Mouse (Mus musculus): Measurements from ENCODE around the gene Tctn1.
A peak's percentile ranks its signal among the peaks of the same experiment; 100 is the strongest.

Gene Tctn1

DNA sequence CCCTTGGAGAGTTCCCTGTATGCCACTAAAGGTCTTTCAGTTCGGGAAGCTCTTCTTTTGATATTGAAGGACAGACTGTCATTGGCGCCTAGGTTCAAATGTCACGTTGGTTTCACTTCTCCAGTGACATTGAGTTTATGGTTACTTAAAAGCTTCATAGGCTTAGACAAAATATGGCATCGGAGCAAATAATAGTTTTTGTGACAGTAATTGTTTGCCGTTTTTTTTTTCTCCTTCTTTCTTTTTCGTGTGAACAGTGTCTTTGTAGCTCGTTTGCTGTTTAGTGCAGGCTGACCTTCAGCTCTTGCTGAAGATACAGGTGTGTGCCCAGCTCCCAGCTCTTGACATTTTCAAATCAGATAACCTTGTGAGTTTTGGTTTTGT lies 21.5 kb upstream of the Tctn1 start:
- no peak for DNase-seq (ENCODE audit: low read depth, low spot score)

DNA sequence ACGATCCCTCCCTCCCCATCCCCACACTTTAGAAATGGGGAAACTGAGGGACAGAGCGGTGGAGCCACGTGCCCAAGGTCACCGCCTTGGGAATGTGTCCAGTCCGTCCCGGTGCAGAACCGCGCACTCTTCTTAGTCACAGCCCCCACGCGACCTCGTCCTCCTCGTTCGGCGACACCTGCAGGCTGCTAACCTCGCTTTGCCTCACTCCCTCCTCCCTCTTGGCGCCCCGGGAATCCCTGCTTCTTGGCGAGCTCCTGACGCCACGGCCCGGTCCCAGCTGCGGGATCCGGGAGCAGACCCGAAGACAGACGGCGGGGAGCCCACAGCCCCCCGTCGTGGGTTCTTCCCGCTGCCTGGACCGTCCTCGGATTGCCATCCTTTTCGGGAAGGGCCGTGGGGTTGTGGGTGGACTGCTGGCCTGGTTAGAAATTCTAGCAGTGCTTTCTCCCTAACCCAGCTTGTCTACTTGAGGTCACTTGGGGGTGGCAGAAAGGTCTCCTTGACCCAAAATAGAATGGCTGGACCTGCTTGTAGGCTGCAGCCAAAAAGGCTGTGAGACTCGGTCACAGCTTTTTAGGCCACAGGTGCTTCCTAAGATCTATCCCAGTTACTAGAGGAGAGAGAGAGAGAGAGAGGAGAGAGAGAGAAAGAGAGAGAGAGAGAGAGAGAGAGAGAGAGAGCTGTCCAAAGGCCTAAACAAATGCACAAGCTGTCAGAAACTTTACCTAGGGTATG lies 20.9 kb upstream of the Tctn1 start:
- no peak for DNase-seq (ENCODE audit: low read depth, low spot score)

DNA sequence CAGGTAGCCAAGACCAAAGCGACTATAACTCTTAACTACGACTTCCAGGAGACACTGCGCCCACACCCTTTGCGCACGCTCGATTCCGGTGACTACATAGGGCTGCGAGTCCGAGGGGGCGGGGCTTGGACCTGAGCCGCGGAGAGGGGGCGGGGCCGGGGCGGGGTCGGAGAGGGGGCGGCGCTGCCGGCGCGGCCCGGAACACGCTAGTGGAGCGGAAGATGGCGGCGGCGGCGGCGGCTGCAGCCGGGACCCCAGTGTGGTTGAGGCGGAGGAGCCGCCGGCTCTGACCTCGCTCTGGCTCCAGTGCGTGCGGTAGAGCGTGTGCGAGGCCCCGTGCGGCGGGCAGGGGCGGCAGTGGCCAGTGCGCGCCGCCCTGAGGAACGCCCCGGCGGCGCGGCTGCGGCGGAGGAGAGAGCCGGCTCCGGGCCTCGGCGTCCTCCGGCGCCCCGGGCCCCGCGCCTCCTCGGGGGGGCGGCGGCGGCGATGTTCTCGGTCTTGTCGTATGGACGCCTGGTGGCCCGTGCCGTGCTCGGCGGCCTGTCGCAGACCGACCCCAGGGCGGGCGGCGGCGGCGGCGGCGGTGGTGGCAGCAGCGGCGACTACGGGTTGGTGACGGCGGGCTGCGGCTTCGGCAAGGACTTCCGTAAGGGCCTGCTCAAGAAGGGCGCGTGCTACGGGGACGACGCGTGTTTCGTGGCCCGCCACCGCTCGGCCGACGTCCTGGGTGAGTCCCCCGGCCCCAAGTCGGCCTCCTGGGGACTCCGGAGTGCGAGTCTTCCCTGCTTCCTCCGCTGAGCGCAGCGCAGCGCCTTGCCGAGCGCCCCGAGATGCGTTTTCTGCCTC lies 20.1 kb upstream of the Tctn1 start, which contains the start of gene Pptc7:
Gene Pptc7, plus strand, starts transcription at position 183 of the 846 bp plus-strand sequence.
- DNase-seq (ENCODE audit: low read depth, low spot score), result peak; percentile 94

DNA sequence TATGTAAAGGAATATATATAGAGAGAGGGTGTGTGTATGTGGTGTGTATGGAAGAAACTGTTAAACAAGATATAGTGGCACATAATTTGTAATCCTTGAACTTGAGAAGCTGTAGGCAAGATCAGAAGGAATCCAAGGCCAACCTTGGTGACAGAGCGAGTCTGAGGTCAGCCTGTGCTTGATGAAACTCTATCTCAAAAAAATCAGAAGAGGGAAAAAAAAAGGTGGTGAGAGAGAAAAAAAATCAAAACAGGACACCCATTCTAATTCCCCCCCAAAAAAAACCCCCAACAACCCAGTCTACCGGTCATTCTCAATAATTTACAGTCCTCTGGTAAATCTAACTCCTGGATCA lies 19.5 kb upstream of the Tctn1 start:
- DNase-seq (ENCODE audit: low read depth, low spot score), result no peak

- DNase-seq (ENCODE audit: low read depth, low spot score), result no peak
These were observed 16.7 kb upstream of the Tctn1 start for GRCm38 (mm10) chr5:122280827-122281462.

DNA sequence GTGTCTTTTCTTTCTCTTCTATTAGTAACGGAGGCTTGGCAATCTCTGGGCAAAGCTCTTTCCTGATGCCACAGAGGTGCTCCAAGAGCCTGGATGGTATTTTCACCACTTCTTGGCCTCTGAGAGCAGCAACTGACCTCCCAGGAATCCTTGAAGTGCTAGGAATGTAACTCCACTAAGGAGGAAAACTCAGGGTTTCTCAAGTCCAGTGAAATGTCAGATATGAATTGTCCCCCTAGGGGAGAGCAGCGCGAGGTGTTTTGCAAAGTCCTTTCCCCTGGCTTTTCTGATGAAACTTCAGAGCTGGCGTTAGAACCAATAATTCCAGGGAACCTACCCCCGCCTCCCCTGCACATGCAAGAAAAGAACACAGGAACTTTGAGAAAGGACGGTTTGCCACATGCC lies 16.2 kb upstream of the Tctn1 start:
- no peak for DNase-seq (ENCODE audit: low read depth, low spot score)

DNA sequence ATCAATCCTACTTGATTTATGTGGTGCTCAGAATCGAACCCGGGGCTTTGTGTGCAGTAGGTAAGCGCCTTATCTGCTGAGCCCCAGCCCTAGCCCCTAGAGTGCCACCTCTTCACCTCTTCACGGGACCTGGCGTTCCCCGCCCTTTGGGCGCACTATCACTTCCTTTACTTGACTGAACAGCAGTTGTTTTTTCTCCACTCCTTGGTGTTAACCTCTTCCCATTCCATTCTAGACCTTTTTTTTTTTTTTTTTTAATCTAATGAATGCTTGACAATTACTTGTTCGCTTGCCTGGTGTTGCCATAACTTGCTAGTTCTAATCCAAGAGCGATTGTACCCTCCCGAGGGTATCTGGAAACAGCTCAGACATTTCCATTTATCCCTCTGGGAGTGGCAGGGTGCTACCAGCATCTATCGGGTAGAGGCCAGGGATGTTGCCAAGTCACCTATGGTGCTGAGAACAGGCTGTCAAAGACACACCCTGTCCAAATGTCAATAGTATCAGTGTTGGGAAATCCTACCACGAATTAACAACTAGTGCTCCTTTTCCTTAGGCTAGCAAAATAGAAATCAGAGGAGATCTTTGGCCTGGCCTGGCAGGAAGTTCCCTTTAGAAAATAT lies 15.7 kb upstream of the Tctn1 start:
- DNase-seq (ENCODE audit: low read depth, low spot score), result no peak

DNA sequence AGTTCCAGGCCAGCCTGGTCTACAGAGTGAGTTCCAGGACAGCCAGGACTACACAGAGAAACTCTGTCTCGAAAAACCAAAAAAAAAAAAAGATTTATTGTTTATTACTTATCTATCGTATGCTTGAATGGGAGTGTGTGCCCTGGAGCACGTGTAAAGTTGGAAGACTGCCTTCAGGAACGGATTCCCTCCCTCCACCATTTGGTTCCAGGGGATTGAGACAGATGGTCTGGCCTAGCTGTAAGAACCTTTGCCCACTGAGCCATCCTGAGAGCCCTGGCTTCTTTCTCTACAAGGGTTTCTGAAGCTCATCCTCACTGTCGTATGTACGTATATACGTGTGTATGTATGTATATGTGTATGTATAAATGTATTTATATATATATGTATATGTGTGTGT lies 14.7 kb upstream of the Tctn1 start:
- no peak for DNase-seq (ENCODE audit: low read depth, low spot score)

DNA sequence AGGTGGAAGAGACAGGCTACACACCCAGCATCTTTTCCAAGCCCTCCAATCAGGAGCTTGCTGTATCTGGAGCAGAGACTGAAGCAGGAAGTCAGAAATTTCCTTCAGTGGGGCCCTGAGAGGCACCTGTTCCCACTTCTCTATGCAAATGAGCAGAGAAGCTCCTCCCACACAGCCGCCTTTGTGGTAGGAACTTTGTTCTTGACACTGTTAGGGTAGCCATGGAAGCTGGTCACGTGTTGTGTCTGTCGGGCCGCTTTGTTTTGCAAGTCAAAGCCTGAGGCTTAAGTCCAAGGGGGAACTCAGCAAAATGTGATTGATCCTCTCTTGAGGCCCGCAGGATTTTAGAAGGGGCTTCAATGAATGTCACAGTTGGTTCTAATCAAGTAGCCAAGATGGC lies 10.5 kb upstream of the Tctn1 start:
- DNase-seq (ENCODE audit: low read depth, low spot score), result peak; percentile 98

DNA sequence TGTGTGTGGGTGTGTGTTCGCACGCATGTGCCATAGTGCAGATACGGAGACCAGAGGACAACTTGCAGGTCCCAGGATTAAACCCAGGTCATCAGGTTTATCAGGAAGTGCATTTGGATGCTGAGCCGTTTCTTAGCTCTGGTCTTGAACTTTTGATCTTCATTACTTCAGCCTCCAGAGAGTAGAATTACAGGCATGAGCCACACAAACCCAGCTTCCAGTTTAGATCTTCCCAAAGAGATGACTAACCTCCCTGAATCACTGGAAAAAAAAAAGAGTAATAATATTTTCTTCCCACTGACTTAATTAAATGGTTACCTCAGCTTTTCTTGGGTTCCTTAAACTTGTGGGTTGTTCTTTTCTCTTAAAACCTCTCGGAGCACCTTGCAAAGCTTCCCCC lies 8.6 kb upstream of the Tctn1 start:
- DNase-seq (ENCODE audit: low read depth, low spot score), result no peak

GRCm38 (mm10) chr5:122268858-122269604 lies 4.8 kb upstream of the Tctn1 start:
- peak; percentile 89 for DNase-seq (ENCODE audit: low read depth, low spot score)

GRCm38 (mm10) chr5:122267899-122268298 lies 3.6 kb upstream of the Tctn1 start:
- peak; percentile 58 for DNase-seq (ENCODE audit: low read depth, low spot score)

GRCm38 (mm10) chr5:122267136-122267535 lies 2.9 kb upstream of the Tctn1 start:
- DNase-seq (ENCODE audit: low read depth, low spot score), result no peak

GRCm38 (mm10) chr5:122265942-122266341 lies 1.7 kb upstream of the Tctn1 start:
- DNase-seq (ENCODE audit: low read depth, low spot score), result no peak

- peak; percentile 80 for DNase-seq (ENCODE audit: low read depth, low spot score)
These were observed 927 bp upstream of the Tctn1 start for GRCm38 (mm10) chr5:122265187-122265586.

- no peak for DNase-seq (ENCODE audit: low read depth, low spot score)
These were observed 2.2 kb downstream of the Tctn1 start for GRCm38 (mm10) chr5:122262104-122262503.

- DNase-seq (ENCODE audit: low read depth, low spot score), result no peak
These were observed 6.1 kb downstream of the Tctn1 start for GRCm38 (mm10) chr5:122258027-122258741.

DNA sequence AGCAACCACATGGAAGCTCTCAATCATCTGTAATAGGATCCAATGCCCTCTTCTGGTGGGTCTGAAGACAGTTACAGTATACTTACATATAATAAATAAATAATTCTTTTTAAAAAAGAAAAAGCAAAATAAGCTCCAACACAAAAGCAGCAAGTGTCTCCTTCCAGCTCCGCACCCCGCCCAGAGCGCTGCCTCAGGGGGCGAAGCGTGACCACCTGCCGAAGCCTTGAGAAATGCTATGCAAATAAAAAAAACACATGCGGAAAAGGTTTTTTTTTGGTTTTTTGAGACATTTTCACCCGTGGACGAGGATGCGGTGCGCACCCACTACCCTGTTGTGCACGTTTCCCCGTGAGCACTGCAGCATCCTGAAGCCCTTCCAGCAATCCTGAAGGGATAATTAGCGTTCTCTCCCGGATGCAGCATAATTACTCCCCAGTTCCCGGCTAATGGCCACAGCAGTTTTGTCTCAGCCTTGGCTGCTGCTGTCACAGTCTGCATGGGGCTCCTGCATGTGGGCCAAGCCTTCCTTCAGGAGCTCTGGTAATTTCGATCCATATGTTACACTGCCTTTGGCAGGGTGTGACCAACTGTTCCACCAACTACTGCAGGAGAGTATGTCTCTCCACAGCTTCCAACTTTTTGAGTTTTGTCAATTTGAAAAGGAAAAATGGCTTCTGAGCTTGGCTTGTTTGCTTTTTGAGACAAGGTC lies 12.2 kb downstream of the Tctn1 start:
- DNase-seq (ENCODE audit: low read depth, low spot score), result no peak

- no peak for DNase-seq (ENCODE audit: low read depth, low spot score)
These were observed 15.0 kb downstream of the Tctn1 start for GRCm38 (mm10) chr5:122249281-122249680.

DNA sequence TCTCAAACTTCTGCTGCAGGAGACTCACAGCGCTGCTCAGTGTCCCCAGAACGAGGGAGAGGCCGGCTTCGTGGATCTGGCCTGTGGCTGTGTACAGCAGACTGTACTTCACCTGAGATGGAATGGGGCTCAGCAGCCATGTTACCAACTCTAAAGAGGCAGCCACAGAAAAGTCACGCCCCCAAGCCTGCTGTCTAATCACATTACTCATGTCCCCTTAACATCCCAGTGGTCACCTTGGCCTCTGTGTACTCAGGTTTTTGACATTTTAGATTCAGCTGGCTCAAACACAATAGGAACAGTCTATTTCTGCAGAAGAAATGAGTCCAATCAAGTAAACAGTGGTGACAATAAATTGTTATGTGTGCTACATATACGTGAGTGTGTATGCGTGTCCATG lies 16.3 kb downstream of the Tctn1 start:
- DNase-seq (ENCODE audit: low read depth, low spot score), result no peak

Measured in ES-CJ7 (cell line).